Mouse (Mus musculus) fat pad, adult 2 months (tissue): Measurements from ENCODE around the gene Fbxo28.
"Not testable (repeated sequence)": the region's sequence is repeated elsewhere in the genome, so short reads cannot be mapped to it uniquely, and the experiment has no call there.

ENCODE experiments used
- DNase-seq: peaks from one replicate; pipeline ENCODE4 v3.0.0-alpha.2; 2011; ENCODE audit warnings: low read depth, low spot score; ENCODE audit errors: extremely low read depth

Fbxo28 gene

DNA sequence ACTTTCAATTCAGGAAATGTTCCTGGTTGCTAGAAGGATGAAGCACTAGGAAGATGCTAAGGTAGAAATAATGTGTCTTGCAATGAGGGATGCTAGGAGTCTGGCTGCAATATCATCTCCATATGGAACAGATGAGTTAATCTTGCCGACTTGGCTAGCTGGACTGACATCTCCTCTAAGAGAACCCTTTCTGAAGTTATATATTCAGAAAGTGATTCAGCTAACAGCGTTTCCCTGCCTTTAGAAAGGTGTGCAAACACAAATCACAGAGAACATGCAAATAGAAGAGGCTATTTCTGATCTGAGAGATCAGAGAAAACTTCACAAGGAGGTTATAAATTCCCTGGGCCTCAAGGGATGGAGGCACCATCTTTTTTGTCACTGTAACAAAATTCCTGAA, 4.4 kb upstream of the Fbxo28 start:
- DNase-seq = no peak

DNA sequence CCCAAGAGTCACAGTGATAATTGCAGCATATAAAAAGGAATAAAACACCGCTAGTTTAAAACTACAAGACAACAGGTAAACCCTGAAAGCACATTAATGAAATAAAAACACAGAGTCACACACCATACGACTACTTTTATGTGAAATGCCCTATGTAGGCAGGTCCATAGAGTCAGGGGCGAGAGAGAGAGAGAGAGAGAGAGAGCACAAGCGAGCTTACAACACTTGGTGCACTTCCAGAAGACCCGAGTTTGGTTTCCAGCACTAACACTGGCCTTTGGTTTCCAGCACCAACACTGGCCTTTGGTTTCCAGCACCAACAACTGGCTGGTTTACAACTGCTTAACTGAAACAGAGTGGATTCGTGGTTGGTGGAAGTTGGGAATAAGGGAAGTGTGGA, 564 bp upstream of the Fbxo28 start:
- DNase-seq = no peak

DNA sequence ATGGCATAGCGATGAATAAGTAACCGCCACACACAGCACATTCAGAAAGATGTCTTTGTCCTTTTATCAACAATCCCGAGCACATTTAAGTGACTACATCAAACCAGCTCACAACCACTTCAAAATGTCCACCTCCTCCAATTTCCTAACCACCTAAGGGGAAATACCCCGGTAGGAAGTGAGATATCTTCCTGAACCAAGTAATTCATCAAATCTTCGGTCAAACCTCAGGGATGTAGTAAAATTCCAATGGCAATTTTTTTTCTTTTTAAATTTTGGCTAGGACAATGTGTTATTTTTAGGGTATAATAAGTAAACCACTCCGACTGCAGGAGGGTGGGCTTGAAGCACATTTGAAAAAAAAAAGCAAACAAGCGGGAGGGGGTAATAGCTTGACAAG, 1.1 kb downstream of the Fbxo28 start:
- no peak for DNase-seq

DNA sequence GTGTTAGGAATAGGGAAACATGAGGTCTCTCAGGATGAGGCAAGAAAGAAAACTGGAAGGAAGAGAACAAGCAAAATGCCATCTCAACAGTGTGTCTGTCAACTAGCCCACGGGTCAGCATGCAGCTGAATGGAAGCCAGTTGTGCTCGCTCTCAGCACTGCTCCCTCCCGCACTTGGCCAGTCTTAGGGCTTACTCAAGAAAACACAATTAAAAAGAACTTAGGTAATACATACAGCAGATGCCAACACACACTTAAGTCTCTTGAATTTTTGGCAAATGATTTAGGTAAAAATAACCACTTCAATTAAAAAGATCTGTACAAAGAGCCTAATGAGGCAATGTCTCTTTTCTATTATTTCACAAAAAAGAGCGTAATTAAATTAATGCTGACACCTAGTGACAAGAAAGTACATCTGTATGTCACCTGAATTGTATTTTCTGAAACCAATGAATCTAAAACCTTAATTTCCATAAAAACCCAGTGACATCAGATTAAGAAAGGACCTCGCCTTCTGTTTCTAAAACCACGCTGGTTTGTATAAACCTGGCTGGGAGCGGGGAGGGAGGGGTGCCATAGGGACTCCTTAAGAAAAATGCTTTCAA, 2.4 kb downstream of the Fbxo28 start:
- peak; percentile 89 for DNase-seq

DNA sequence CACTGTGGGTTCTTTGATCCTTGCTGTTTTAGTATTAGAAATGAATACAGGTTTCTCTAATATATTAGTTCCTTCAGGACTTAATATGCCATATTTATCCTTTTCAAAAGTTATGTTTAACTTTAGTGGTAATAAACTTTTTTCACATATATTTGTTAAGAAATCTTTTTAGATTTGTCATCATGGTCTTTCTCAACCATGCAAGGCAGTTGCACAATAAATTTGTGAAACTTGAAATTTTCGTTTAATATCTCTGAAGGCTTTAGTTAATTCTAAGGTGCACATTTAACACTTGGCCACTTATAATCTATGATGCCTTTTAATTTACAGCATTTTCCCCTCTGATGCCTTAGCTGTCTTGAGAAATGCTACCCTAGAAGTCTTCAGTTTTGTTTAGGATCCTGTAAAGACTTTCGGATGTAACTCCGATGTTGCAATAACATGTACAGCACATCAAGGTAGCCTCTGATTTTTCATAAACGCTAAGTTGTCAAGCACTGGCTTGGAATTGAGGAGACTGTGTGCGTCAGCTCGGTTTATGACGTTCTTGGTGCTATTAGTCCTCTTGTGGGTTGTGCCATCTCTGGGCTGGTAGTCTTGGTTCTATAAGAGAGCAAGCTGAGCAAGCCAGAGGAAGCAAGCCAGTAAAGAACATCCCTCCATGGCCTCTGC, 7.5 kb downstream of the Fbxo28 start:
- no peak for DNase-seq

DNA sequence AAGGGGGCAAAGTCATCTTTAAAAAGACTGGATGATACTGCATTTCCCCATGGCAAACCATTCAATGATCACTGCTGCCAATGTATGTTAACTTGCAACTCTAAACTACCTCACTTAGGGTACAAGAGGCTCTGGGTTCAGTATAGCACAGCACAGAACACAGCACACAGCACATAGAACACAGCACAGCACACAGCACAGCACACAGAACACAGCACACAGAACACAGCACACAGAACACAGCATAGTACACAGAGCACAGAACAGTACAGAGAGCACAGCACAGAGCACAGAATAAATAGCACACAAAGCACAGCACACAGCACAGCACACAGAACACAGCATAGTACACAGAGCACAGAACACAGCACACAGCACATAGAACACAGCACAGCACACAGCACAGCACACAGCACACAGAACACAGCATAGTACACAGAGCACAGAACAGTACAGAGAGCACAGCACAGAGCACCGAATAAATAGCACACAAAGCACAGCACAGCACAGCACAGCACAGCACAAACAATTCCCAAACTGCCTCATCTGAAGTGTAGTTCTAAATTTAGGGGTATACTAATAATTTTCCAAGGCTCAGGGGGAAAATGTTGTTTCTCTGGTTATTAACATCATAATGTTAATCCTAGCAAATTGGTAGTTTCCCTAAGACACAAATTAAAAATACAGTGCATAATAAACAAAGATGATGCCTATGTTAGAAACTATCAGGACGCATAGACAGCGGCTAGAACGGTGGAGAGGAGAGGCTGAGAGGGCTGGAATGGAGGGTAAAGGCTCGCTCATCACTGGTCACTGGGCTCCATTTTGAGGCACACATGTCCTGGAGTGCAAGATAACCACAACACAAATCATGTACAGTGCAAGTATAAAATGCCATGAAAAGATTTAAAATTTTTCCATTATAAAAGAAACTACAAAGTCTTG, 9.1 kb downstream of the Fbxo28 start:
- no peak for DNase-seq

DNA sequence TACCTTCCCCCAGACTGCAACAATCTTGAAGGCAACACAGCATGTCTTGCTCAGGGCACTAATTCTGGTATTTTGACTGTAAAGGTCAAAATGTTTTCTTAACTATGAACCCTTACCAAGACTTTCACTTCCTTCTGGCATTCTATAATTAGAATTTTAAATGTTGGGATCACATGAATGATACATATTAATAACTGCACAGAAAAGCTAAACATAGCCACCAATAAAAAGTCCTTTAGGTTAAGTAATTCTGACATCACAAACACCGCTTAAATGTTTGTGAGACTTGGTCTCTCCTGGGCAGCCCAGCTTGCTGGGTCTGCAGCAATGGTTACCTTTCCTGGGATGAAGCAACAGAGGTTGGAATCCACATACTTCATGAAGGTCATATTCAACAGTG, 15.5 kb downstream of the Fbxo28 start:
- DNase-seq = no peak

DNA sequence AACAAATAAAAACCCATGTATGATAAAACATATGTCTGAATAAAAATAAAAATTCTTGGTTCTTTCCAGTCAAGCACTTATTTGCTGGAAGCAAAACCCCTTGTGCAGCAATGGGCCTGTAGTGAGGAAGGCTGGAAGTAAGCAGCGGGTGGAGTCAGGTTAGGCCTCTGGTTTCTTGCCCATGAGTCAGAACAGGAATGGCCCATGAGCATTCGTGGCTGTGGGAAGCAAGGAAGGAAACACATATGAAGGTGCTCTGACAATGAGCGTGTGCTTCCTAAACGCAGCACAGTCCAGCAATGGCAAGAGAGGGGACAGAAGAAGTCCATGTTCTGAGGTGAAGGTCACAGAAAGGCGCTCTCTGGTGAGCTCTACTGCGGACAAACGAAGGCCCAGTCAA, 16.9 kb downstream of the Fbxo28 start:
- DNase-seq = no peak

DNA sequence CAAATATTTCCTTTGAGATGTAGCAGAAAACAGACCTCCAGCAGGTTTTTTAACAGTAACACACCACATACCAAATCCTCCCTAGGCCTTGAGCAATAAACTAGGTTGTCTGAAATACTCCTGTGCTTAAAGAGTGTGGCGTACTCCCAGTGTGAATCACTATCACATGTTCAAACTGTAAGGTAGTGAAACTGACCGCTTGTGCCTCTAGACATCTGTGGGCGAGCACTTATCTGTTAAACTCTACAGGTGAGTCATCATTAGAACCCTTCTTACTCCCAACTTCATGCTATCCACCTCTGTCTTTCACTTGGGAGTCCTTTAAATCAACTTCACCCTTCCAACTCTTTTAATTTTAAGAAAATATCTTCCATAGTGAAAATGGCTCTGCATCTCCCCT, 18.3 kb downstream of the Fbxo28 start:
- no peak for DNase-seq

DNA sequence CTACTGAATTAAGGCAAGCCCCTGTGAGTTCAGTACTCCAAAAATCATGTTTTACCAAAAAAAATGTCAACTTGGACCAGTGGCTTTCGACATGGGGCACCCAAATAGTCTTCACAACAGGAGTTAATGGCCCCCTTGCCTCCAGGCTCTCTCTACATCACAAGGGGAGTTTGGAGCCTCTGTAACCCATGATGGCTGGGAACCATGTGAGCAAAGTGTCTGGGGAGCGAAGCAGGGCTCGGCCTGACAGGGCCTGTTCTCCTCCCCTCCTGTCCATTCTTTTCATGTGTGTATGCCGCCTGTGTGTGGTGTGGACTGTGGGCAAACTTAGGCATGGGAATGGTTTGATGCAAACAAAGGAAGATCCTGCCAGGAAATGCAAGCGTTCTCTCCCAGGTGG, 27.2 kb downstream of the Fbxo28 start:
- no peak for DNase-seq

DNA sequence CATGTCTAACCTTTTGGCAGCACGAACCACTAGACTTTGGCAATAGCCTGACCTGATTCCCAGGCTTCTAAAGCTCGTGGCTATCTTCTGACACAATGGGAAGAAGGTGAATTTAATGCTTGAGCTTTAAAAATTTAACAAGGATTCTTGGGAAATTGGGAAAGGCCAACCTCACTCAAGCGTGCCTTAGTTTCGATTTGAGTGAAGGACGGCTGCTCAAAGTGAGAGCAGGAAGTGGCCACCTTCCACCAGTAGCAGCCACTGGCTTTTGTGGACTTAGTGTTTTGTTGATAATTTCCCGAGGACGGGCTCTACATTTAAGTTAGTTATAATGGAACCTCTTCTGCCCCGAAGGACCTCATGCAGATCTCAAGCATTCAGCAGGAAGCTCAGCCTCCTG, 28.2 kb downstream of the Fbxo28 start:
- DNase-seq = no peak

DNA sequence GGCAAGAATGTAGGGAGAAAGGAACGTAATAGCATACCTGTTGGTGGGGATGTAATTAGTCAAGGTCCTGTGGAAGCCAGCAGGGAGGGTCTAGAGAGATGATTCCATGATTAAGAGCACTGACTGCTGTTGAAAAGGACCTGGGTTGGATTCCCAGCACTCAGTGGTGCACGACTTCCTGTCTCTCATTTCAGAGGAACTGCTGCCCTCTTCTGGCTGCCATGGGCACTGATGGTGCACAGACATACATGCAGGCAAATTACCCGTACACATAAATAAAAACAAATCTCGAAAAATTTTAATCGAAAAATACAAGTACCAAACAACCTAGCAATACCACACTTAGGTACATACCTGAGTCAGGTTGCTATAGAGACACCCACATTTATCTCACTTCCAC, 30.1 kb downstream of the Fbxo28 start:
- DNase-seq = no peak

DNA sequence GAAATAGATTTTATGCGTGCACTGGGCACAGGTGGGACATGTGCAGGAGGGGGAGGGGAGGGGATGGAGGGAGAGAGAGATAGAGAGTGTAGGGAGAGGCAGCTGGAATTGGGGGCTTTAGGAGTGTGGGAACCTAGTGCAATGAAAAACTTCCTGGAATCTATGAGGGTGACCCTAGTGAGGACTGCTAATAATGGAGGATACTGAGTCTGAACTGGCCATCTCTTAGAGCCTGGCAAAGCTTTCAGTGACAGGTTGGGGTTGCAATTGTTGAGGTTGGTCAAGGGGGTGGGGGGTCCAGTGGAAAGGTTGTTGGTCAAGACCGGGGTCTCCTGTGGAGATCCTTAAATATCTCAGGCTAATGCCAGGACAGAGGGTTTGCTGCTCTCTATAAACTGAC, 31.1 kb downstream of the Fbxo28 start:
- DNase-seq = no peak

DNA sequence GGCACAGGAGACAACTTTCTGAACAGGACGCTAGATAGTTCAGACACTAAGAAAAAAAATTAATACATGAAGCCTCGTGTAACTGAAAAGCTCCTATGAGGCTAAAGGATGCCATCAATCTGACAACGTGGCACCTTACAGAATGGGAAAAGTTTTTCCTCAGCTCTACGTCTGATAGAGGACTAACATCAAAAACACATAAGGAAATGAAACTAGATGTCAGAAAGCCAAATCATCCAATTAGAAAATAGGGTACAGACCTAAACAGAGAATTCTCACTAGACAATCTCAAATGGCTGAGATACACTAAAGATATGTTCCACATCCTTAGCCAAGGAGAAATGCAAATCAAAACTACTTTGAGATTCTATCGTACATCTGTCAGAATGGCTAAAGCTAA, 32.0 kb downstream of the Fbxo28 start:
- no peak for DNase-seq

DNA sequence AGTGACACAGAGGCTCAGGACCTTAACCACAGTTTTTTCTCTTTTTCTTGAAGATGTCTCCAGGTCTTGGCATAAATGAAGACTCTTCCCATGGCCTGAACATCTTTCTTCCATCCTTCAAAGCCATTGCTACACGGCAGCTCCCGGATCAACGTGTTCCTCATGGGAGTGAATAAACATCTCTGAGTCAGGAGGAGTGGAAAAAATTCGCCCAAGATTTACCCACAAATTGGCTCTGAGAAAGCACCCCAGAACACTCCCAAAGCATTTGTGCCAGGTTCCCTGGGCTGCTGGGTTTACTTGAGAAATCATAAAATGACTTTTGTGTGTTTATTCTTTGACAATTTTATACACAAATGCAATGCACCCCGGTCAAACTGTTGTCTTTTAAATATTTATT, 38.5 kb downstream of the Fbxo28 start:
- no peak for DNase-seq

DNA sequence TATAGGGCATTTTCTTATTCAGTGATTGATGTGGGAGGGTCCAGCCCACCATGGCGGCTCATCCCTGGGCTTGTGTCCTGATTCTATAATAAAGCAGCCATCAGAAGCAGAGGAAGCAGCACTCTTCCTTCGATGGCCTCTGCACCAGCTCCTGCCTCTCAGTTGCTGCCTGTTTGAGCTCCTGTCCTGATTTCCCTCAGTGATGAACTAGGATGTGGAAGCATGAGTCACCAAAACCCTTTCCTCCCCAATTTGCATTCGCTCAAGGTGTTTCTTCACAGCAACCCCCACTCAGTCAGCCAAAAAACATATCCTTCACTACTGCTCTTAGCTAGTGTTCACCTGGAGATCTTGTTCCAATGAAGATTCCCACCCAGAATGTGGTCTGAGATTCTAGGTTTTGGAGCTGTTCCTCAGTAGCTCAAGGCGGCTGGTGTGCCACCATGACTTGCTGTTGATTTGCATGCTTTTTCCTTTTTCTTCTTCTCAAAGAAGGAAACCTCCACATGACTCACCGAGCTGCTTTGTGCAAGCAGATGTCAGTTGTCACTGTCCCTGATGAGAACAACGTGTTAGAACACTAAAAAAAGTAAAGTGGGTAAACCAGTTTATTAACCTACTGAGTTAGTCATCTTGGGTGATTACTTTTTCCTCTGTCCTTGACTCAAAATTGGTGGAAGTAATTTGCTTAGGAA, 39.1 kb downstream of the Fbxo28 start:
- DNase-seq = no peak

DNA sequence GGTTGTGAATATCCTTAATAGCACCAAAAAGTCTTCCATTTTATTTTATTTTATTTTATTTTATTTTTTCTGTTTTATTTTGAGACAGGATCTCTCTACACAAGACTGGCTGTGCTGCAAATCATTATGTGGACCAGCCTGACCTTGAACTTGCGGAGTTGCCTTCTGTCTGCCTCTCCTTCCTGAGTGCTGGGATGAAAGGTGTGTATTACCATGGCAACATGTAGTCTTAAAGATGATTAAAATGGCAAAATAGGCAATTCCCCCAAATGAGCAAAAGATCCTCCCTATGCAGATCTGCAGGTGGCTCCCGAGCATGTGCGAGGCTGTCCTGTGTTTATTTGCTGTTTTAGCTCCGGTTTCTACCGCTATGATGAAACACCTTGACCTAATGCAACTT, 43.6 kb downstream of the Fbxo28 start:
- DNase-seq = no peak

DNA sequence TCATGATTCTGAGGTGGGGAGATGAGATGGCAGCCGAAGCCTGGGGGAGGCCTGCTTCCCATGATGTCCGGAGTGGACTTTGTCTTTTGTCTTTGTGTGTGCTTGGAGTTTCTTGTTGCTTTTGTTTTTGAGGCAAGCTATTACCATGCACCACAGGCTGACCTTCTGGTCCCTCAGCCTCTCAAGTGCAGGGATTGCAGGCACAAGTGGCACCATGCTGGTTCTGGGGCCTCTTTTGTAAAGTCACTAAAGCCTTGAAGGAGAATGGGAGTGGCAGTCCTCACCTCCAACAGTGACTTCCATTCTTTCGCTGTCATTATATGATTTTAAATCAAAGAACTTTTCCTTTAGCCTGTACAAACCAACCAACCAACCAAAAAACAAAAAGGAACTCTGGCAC, 44.2 kb downstream of the Fbxo28 start:
- DNase-seq = no peak

DNA sequence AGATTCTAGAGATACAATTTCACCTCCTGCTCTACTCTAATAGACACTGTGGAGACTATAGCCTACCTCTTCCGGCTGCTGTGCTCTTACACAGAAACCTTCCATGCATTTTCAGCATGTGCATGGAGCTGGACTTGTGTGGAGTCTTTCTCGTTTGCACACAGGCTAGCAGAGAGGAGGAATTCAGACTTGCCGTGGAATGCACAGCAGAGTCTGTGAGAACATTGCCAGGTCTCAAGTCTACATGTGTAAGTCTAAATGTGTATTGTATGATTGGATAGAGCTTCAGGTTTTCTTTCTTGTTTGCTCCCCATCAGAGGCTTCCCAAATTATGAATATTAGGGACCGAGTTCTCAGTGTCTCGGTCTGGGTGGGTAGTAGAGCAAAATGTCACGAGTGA, 44.6 kb downstream of the Fbxo28 start:
- no peak for DNase-seq

DNA sequence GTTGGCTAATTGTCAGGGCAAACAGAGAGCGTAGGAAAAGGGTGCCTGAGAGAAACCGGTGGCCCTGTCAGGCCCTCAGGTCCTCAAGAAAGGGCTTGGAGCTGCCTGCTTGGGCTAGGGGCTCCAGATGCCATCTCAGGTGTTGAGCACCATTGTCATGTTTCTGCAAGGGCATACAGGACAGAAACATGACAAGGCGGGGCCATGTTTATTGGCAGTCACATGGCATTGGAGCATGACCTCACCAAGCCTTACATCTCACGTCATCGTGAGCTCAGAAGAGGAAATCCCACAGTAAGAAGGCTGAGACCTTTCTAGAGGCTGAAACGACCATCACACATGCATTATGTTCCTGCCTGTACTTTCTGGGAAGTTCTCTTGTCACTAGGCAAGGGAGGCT, 45.3 kb downstream of the Fbxo28 start:
- DNase-seq = no peak

DNA sequence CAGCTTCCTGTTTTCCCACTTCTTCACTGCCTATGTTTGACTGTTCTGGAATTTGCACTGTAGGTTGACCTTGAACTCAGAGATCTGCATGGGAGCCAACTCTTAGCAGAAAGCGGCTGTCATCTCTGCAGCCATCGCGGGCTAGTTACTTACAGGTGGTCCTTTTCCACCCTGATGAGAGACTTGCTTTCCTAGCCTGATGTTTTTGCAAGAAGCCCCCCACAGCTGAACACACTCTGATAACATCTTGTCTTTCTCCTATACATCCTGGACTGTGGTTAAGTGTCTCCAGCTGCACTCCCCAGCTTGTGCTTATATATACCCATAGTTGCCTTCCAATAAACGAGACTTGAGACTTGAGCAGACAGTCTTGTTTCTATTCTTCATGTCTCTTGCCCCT, 49.1 kb downstream of the Fbxo28 start:
- DNase-seq = no peak

DNA sequence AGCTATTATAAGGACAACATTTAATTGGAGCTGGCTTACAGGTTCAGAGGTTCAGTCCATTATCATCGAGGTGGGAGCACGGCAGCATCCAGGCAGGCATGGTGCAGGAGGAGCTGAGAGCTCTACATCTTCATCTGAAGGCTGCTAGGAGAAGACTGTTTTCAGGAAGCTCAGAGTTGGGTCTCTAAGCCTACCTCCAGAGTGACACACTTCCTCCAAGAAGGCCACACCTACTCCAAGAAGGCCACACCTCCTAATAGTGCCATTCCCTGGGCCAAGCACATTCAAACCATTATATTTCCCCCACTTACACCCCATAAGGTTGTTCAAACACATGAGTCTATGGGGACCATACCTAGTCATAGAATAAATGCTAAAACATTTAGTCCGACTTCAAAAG, 50.7 kb downstream of the Fbxo28 start:
- DNase-seq = not testable (repeated sequence)
